Mouse (Mus musculus) hindbrain, embryonic 16.5 days (tissue): ENCODE results near the gene Gjb4. TPM values are rescaled to one million over a fixed set of nuclear protein-coding genes. Genes with fewer than 3 reads are reported as not detected.
A peak's percentile ranks its signal among the peaks of the same experiment; 100 is the strongest.

Experiments
- ATAC-seq: fragments of 200-750 bp; cut with Nextera tagmentation; 2 replicates; pipeline ENCODE4 v1.8.0; 2017; ENCODE audit warnings: moderate TSS enrichment, moderate library complexity
- H3K27ac ChIP-seq: fragments of 300-500 bp; sonication (generic); 2 replicates; pipeline ENCODE4 v1.5.1; 2014; ENCODE audit warnings: low read depth, mild to moderate bottlenecking, control low read depth, low read length, moderate library complexity
- H3K27me3 ChIP-seq: fragments of 300-500 bp; sonication (generic); replicated peaks from 2 replicates; pipeline ENCODE4 v1.6.1; 2014; ENCODE audit warnings: low read length; ENCODE audit not compliant: control insufficient read depth, insufficient read depth
- H3K36me3 ChIP-seq: fragments of 300-500 bp; sonication (generic); 2 replicates; pipeline ENCODE4 v1.6.1; 2014; ENCODE audit warnings: mild to moderate bottlenecking, low read length, moderate library complexity, mixed read lengths; ENCODE audit not compliant: control insufficient read depth, insufficient read depth
- H3K4me1 ChIP-seq: fragments of 300-500 bp; sonication (generic); 2 replicates; pipeline ENCODE4 v1.6.1; 2014; ENCODE audit warnings: low read depth, low read length; ENCODE audit not compliant: control insufficient read depth, insufficient read depth
- H3K4me2 ChIP-seq: fragments of 300-500 bp; sonication (generic); 2 replicates; pipeline ENCODE4 v1.6.1; 2014; ENCODE audit warnings: mild to moderate bottlenecking, low read length, control low read depth, moderate library complexity
- H3K4me3 ChIP-seq: fragments of 300-500 bp; sonication (generic); 2 replicates; pipeline ENCODE4 v1.5.1; 2014; ENCODE audit warnings: mild to moderate bottlenecking, low read length, control low read depth, moderate library complexity
- H3K9ac ChIP-seq: fragments of 300-500 bp; sonication (generic); 2 replicates; pipeline ENCODE4 v1.6.1; 2014; ENCODE audit warnings: low read depth, mild to moderate bottlenecking, control low read depth, low read length, moderate library complexity
- H3K9me3 ChIP-seq: fragments of 300-500 bp; sonication (generic); 2 replicates; pipeline ENCODE4 v1.6.1; 2014; ENCODE audit warnings: mild to moderate bottlenecking, low read length, moderate library complexity; ENCODE audit not compliant: control insufficient read depth
- WGBS: fragments of 180-500 bp; shearing (Covaris S2); extraction: QIAGEN DNeasy Blood & Tissue Kit; methylation state at CpG from one replicate; pipeline ENCODE4 v1.1.7; 2014; 5-methylcytosine and 5-hydroxymethylcytosine counted together
- polyA plus RNA-seq: library from polyadenylated mRNA; unstranded; fragments of >200 nt; fragmentation: Nextera tagmentation; extraction: Ambion mirVana; gene quantifications from 2 replicates; pipeline ENCODE4 v1.2.1, GENCODE M21; 2015

The Gjb4 gene
- polyA plus RNA-seq, 1 experiment from 2014 or later: not detected

- H3K27me3 ChIP-seq: no peaks in the 10 kb centered on the region
- 46% methylated on average over 8 of the region's 8 CpGs for WGBS
- no peak overlapping the region for H3K27ac ChIP-seq
- no peak overlapping the region for H3K4me3 ChIP-seq
- no peak for ATAC-seq
- H3K9ac ChIP-seq: no peak overlapping the region
- peaks cover 11% of the 10 kb centered on the region for H3K4me1 ChIP-seq
- no peak overlapping the region for H3K4me2 ChIP-seq
- no peaks in the 10 kb centered on the region for H3K36me3 ChIP-seq
- no peaks in the 10 kb centered on the region for H3K9me3 ChIP-seq
Measured at GRCm38 (mm10) chr4:127373491-127373890, 19.6 kb upstream of the Gjb4 start.

DNA sequence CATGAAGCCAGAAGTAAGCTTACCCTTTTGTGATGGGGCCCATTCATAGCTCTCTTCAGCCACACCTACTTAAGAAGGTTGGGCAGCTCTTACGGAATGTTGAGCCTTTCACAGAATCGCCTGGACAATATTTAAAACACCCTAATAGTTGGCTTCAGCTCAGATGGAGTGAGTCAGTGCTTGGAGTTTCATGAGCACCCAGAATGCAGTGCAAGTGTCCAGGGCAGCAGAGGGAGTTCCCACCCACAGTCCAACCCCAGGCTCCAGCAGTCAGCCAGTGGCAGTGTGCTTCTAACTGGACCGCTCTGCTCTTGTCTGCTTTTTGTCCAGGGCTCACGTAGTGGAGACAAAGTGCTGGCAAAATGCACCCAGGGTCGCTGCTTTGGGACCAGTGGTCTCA lies 17.7 kb upstream of the Gjb4 start:
- Histone ChIP-seq H3K27ac (no peak overlapping the region), H3K9me3 (no peaks in the 10 kb centered on the region), H3K4me3 (no peak overlapping the region), H3K9ac (no peak overlapping the region), H3K4me1 (peaks cover 12% of the 10 kb centered on the region), H3K27me3 (no peaks in the 10 kb centered on the region), H3K36me3 (no peaks in the 10 kb centered on the region), H3K4me2 (no peak overlapping the region)
- 72% methylated on average over 5 of the region's 5 CpGs for WGBS
- no peak for ATAC-seq

GRCm38 (mm10) chr4:127370447-127370846 lies 16.6 kb upstream of the Gjb4 start:
- H3K27me3 ChIP-seq: no peaks in the 10 kb centered on the region
- no peak overlapping the region for H3K4me3 ChIP-seq
- H3K36me3 ChIP-seq: no peaks in the 10 kb centered on the region
- H3K4me2 ChIP-seq: no peak overlapping the region
- H3K9ac ChIP-seq: no peak overlapping the region
- H3K9me3 ChIP-seq: no peaks in the 10 kb centered on the region
- peaks cover 7% of the 10 kb centered on the region for H3K4me1 ChIP-seq
- 40% methylated on average over 2 of the region's 2 CpGs for WGBS
- no peak overlapping the region for H3K27ac ChIP-seq
- ATAC-seq: no peak

DNA sequence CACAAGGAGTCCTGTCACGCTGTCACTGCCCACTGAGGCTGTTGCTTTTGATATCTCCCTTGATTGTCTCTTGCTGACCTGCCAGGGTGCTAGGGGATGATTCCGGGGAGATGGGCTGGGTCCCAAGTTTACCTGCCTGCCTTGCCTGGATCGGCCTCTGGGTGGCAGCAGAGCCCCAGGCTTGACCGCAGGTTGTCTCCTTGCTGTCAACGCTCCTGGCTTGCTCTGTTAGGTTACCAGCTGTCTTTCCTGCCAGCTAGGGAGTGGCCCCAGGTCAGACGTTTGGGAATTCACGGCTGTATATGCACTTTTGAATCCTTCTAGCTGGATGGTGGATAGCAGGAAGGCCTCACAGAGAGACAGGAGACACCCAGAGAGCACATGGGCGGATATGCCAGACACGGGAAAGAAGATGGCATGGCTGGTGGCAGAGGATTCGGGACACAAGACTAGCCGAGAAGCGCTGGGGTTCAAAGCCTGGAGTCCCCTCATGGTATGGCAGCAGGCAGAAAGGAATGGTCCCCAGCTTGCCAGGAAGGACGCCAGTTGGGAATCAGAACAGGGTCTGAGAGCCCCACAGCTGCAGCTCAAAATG lies 14.6 kb upstream of the Gjb4 start:
- ATAC-seq: peak; percentile 63
- no peak overlapping the region for H3K27ac ChIP-seq
- peaks cover 7% of the 10 kb centered on the region; the same call in 1 of the 2 replicates for H3K4me1 ChIP-seq
- 0 out of 2 replicates have a peak overlapping the region, but pooled peaks have one; percentile 0 for H3K9ac ChIP-seq
- no peaks in the 10 kb centered on the region for H3K36me3 ChIP-seq
- H3K4me2 ChIP-seq: no peak overlapping the region
- H3K9me3 ChIP-seq: no peaks in the 10 kb centered on the region
- WGBS: 29% methylated on average over 13 of the region's 13 CpGs
- no peak overlapping the region for H3K4me3 ChIP-seq
- H3K27me3 ChIP-seq: no peaks in the 10 kb centered on the region

- Histone ChIP-seq H3K4me2 (no peak overlapping the region), H3K9ac (no peak overlapping the region), H3K4me1 (peaks cover 7% of the 10 kb centered on the region; the same call in 1 of the 2 replicates), H3K27me3 (no peaks in the 10 kb centered on the region), H3K4me3 (no peak overlapping the region), H3K9me3 (no peaks in the 10 kb centered on the region), H3K36me3 (no peaks in the 10 kb centered on the region), H3K27ac (no peak overlapping the region)
- ATAC-seq: no peak
- WGBS: 13% methylated on average over 4 of the region's 4 CpGs
Measured at GRCm38 (mm10) chr4:127365834-127366233, 12.0 kb upstream of the Gjb4 start.

DNA sequence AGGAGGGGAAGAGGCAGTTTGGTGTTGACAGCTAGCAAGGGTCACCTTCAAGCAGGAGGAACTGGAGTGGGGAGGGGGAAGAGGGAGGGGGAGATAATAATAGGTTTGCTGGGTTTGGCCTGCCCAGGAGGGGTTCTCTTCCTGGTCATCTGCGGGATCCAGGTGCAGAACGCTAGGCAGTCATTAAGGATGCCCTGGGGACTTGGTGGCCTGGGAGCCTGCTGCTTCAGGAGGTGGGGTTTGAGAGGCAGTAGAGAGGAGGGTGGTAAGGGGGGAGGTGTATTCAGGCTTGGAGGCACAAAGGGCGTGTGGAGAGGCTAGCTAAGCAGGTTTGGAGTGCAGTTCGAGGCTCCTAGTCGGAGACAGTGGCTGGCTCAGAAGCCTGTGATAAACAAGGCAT lies 11.6 kb upstream of the Gjb4 start:
- H3K36me3 ChIP-seq: no peaks in the 10 kb centered on the region
- H3K4me3 ChIP-seq: no peak overlapping the region
- no peak overlapping the region for H3K4me2 ChIP-seq
- no peaks in the 10 kb centered on the region for H3K9me3 ChIP-seq
- no peaks in the 10 kb centered on the region for H3K27me3 ChIP-seq
- no peak for ATAC-seq
- no peak overlapping the region for H3K9ac ChIP-seq
- H3K27ac ChIP-seq: no peak overlapping the region
- WGBS: 22% methylated on average over 5 of the region's 5 CpGs
- H3K4me1 ChIP-seq: peaks cover 7% of the 10 kb centered on the region; the same call in 1 of the 2 replicates

- ATAC-seq: no peak
- Histone ChIP-seq H3K9me3 (no peaks in the 10 kb centered on the region), H3K9ac (no peak overlapping the region), H3K36me3 (no peaks in the 10 kb centered on the region), H3K27ac (no peak overlapping the region), H3K4me3 (no peak overlapping the region), H3K27me3 (no peaks in the 10 kb centered on the region), H3K4me1 (peaks cover 7% of the 10 kb centered on the region; the same call in 1 of the 2 replicates), H3K4me2 (no peak overlapping the region)
- WGBS: 71% methylated on average over 6 of the region's 6 CpGs
Measured at GRCm38 (mm10) chr4:127364431-127364830, 10.6 kb upstream of the Gjb4 start.

DNA sequence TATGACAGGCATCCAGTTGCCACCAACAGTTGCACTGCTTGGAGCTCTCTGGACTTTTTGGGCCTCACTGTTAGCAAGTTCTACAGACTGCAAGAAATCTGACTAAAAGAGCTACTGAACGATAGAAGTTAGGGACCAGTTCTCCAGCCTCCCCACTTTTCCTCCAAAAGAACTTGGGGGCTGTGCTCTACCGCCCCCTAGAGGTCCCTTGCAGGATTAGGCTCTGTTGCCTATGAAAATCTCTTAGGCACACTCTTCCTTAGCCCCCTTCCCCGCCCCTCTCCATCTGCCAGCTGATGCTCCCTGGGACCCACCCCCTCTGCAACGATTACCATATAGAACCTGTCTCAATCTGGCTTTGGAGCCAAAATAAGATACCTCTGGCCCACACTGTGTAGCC lies 9.4 kb upstream of the Gjb4 start:
- H3K9me3 ChIP-seq: no peaks in the 10 kb centered on the region
- H3K36me3 ChIP-seq: no peaks in the 10 kb centered on the region
- no peak overlapping the region for H3K4me3 ChIP-seq
- no peak overlapping the region for H3K27ac ChIP-seq
- no peak overlapping the region for H3K9ac ChIP-seq
- 55% methylated on average over 4 of the region's 4 CpGs for WGBS
- no peak for ATAC-seq
- no peak overlapping the region for H3K4me2 ChIP-seq
- peaks cover 2% of the 10 kb centered on the region; the same call in 1 of the 2 replicates for H3K4me1 ChIP-seq
- H3K27me3 ChIP-seq: no peaks in the 10 kb centered on the region

DNA sequence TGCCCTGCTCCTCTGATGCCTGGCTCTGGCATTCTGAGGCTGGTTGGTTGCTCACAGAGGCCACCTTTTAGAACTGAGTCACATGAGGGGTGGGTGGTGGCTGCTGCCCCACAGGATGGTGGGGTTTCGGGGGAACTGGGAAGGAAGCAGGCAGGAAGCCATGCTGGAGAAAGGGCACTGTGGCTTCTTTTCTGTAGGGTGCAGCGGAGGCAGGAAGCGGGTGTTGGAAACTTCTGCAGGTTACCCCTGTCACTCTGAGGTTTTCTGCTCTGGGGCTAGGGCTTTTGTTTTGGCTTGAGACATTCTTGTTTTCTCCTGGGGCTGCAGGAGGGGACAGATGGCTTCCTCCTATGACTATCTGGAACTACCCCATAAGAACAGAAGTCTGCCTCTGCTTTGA lies 8.6 kb upstream of the Gjb4 start:
- 75% methylated on average over 3 of the region's 3 CpGs for WGBS
- Histone ChIP-seq H3K9ac (no peak overlapping the region), H3K4me3 (no peak overlapping the region), H3K9me3 (no peaks in the 10 kb centered on the region), H3K27me3 (peaks cover 2% of the 10 kb centered on the region; the same call in 1 of the 2 replicates), H3K27ac (no peak overlapping the region), H3K4me1 (peaks cover 2% of the 10 kb centered on the region; the same call in 1 of the 2 replicates), H3K36me3 (no peaks in the 10 kb centered on the region), H3K4me2 (no peak overlapping the region)
- no peak for ATAC-seq
